Mouse (Mus musculus) left cerebral cortex, postnatal 14 days (tissue): ENCODE results near the gene Cux2. TPM values are rescaled to one million over a fixed set of nuclear protein-coding genes. Genes with fewer than 3 reads are reported as not detected.

ENCODE experiments used
- DNase-seq, 2 experiments: peaks; one replicate each; pipeline ENCODE4 v3.0.0; 2021 to 2022; ENCODE audit warnings: low spot score in 2 of 2, mixed read lengths in 1 of 2
- intact Hi-C: fragments of 180-260 bp; cut with DNase I; formaldehyde crosslinking; loops from one replicate; pipeline ENCODE4 v1.15.1; 2025
- long read RNA-seq, 2 experiments: library from polyadenylated mRNA; stranded (forward); transcript quantifications; one replicate each; pipeline ENCODE4 v2.0.0; 2021
- total RNA-seq, 2 experiments: library from RNA; stranded (reverse); gene quantifications; 2 replicates each; pipeline ENCODE4 v1.2.3; 2021

Gene Cux2
- total RNA-seq: 100 to 1,000 TPM; 204 to 256 TPM
- long read RNA-seq, experiment 1, full-length matches to known transcripts: 3 of 25 reads
- long read RNA-seq, experiment 1, partial matches to known transcripts: 3 of 25 reads
- long read RNA-seq, experiment 1, other reads (novel, unspliced or antisense): 19 of 25 reads
- long read RNA-seq, experiment 2, partial matches to known transcripts: 12 of 52 reads
- long read RNA-seq, experiment 2, other reads (novel, unspliced or antisense): 38 of 52 reads

GRCm38 (mm10) chr5:122050017-122050831 is at the start of gene Cux2:
Gene Cux2 (minus strand): TSS chr5:122050102.
- intact Hi-C loops: loop anchor here (2.0 kb wide), 1 partner anchor 33 kb away; no protein-coding TSS in a partner anchor
- DNase-seq: peak; percentile 60 to 73

- intact Hi-C loops: no loop called here
- no peak for DNase-seq
These were observed 44.5 kb upstream of the Cux2 start for GRCm38 (mm10) chr5:122094439-122094838.

GRCm38 (mm10) chr5:122093734-122094133 is 43.8 kb upstream of the Cux2 start:
- DNase-seq: no peak
- intact Hi-C loops: no loop called here

- intact Hi-C loops: no loop called here
- DNase-seq: no peak
These were observed 42.9 kb upstream of the Cux2 start for GRCm38 (mm10) chr5:122092794-122093193.

- intact Hi-C loops: no loop called here
- DNase-seq: peak in 1 of 2 experiments; percentile 59
These were observed 41.2 kb upstream of the Cux2 start for GRCm38 (mm10) chr5:122091070-122091469.

- DNase-seq: no peak
- intact Hi-C loops: loop anchor here (2.0 to 5.0 kb wide), 3 partner anchors 142 to 217 kb away; no protein-coding TSS in a partner anchor
These were observed 39.8 kb upstream of the Cux2 start for GRCm38 (mm10) chr5:122089664-122090063.

- intact Hi-C loops: loop anchor here (2.0 to 5.0 kb wide), 3 partner anchors 142 to 216 kb away; no protein-coding TSS in a partner anchor
- peak; percentile 92 to 94 for DNase-seq
These were observed 39.0 kb upstream of the Cux2 start for GRCm38 (mm10) chr5:122088917-122089316.

GRCm38 (mm10) chr5:122086121-122086520 is 36.2 kb upstream of the Cux2 start:
- DNase-seq: no peak
- intact Hi-C loops: loop anchor here (5.0 kb wide), 2 partner anchors 139 to 194 kb away; no protein-coding TSS in a partner anchor

- DNase-seq: no peak
- intact Hi-C loops: loop anchor here (5.0 kb wide), 2 partner anchors 138 to 193 kb away; no protein-coding TSS in a partner anchor
These were observed 35.4 kb upstream of the Cux2 start for GRCm38 (mm10) chr5:122085291-122085690.

GRCm38 (mm10) chr5:122084470-122084869 is 34.6 kb upstream of the Cux2 start:
- DNase-seq: no peak

GRCm38 (mm10) chr5:122083282-122083681 is 33.4 kb upstream of the Cux2 start:
- no peak for DNase-seq
- intact Hi-C loops: loop anchor here (2.0 kb wide), 1 partner anchor 32 kb away; the partner anchor contains the start of gene Cux2

More at GRCm38 (mm10) chr5:122084470-122084869, 34.6 kb upstream of the Cux2 start:
- intact Hi-C loops: no loop called here

- no peak for DNase-seq
- intact Hi-C loops: no loop called here
These were observed 31.6 kb upstream of the Cux2 start for GRCm38 (mm10) chr5:122081471-122081870.

- peak; percentile 89 to 92 for DNase-seq
- intact Hi-C loops: no loop called here
These were observed 31.0 kb upstream of the Cux2 start for GRCm38 (mm10) chr5:122080930-122081329.

GRCm38 (mm10) chr5:122079796-122080195 is 29.9 kb upstream of the Cux2 start:
- intact Hi-C loops: no loop called here

GRCm38 (mm10) chr5:122077244-122077643 is 27.3 kb upstream of the Cux2 start:
- intact Hi-C loops: no loop called here
- no peak for DNase-seq

More at GRCm38 (mm10) chr5:122079796-122080195, 29.9 kb upstream of the Cux2 start:
- no peak for DNase-seq

- intact Hi-C loops: no loop called here
- no peak for DNase-seq
These were observed 25.8 kb upstream of the Cux2 start for GRCm38 (mm10) chr5:122075736-122076135.

GRCm38 (mm10) chr5:122071997-122072396 is 22.1 kb upstream of the Cux2 start:
- DNase-seq: no peak
- intact Hi-C loops: no loop called here

GRCm38 (mm10) chr5:122070963-122071800 is 21.3 kb upstream of the Cux2 start:
- DNase-seq: peak in 1 of 2 experiments; percentile 60
- intact Hi-C loops: no loop called here

GRCm38 (mm10) chr5:122068563-122068962 is 18.7 kb upstream of the Cux2 start:
- intact Hi-C loops: no loop called here
- DNase-seq: peak in 1 of 2 experiments; percentile 55
